Mouse (Mus musculus) spleen, postnatal 14 days (tissue): Measurements from ENCODE around the gene Tmtc1.

ENCODE experiments used
- DNase-seq, 2 experiments: peaks; one replicate each; pipeline ENCODE4 v3.0.0; 2021 to 2022; ENCODE audit warnings: low spot score in 2 of 2

The Tmtc1 gene

DNA sequence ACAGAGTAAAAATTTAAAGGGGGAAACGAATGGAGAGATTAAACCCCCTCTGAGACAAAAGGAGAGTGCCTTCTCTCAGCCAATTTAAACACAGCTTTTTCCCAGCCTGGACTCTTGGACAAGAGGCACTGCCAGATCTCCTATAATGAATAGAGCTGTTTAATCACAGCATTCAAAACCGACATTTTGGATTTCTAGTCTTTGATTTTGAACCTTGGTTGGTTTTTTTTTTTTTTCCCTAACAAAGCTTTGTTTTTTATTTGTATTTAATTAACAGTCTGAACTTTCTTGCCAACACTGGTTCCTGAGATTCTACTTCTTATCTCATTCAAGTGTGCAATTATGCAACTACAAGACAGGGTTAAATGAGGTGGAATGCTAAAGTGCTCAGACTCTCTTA is 133.2 kb downstream of the Tmtc1 start:
- no peak for DNase-seq

DNA sequence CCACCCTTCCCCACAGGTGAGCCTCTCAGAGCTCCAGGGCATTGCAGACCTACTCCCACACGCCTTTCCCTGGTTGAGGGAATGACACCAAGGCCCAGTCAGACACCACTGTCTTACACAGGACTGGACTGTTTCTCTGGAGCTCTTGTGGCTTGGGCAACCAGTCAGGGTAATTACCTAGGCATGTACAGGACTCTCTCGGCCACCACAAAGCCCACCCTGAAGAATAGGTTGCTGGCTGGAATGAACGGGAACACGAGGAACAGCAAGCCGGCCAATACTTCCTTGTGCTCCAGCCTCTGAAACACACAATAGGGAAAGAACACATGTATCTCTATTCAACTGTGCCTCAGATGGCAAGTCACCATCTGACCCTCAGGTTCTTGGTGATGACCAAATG is 138.4 kb downstream of the Tmtc1 start:
- DNase-seq = no peak

DNA sequence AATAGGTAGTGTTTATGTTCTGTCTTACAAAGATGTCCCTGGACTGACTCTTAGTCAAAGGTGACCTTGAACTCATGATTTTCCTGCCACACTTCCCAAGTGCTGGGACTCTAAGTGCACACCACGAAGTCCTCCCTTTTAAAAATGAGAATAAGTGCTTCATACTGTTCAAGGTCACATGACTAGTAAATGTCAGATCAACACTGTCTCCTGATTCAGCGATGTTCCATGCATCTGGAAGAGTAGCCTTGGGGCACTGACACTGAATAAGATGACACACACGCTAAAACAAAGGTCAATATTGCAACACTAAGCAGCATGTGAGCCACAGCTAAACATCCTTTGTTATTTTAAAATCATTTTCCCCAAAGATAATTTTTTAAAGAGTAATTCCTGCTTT is 139.0 kb downstream of the Tmtc1 start:
- DNase-seq = no peak

DNA sequence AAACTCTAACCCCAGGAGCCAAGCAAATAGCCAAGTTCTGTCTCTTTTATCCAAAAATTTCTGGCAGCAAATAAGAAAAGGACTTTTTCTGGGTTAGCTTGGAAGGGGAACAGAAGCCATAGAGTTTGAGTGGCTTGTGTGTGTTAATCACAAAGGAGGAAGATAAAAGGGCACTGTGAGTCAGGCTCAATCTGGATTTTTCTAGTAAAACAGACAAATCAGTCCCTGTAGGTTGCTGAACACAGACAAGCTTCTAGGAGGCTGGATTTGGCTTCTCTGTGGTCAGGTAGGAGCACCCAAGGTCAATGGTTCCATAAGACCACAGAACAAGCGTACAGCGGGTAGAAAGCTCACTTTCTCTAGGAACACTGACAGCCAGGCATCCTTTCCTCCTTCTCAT is 141.9 kb downstream of the Tmtc1 start:
- no peak for DNase-seq

DNA sequence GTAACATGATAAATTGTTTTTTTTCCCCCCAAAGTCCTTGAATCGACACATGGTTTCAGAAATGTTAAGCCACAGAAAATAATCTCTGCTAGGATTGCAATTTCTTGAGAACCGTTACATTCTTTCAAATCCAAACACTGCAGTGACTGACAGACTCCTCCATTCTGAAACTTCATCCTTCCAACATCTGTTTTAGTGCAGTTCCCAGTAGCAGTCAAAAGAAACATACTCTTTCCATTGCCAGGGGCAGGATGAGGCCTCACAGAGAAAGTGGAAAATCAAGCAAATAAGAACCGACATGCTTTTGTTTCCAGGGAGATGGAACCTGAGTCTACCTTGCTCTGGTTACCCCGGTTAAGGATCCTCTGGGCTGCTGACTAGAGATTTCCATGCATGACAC is 147.1 kb downstream of the Tmtc1 start:
- no peak for DNase-seq

DNA sequence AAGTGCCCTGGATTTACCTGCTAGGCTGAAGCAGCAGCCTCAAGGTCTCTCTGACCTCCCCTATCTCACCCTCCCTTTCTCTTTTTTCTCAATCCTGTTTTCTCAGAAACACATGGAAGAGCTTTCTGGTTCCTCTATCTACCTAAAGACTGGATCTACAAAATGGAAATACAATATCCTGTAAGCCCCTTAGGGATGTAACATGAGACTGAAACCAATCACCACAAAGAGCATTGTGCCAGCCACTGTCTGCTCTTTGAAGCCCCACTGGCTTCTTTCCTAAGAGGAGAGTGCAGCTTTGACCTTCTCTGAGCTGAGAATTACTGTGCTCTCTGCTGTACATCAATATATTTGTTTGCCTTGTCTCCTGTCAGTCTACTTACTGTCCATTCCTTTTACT is 147.8 kb downstream of the Tmtc1 start:
- no peak for DNase-seq

DNA sequence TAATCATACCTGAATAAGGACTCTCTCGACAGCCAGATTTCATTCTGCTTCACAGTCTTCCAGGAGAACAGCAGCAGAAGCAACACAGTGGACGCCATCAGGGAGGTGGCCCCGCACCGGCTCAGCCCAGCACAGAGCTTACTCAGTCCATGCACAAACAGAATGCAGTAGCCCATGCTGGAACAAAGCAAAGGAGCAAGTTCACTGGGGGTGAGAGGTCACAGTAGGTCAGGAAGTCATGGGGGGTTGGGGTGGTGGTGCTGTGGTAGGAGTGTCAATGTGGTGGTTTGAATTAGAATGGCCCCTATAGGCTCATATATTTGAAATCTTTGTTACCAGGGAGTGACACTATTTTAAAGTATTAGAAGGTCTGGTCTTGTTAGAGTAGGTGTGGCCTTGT is 149.7 kb downstream of the Tmtc1 start:
- no peak for DNase-seq

DNA sequence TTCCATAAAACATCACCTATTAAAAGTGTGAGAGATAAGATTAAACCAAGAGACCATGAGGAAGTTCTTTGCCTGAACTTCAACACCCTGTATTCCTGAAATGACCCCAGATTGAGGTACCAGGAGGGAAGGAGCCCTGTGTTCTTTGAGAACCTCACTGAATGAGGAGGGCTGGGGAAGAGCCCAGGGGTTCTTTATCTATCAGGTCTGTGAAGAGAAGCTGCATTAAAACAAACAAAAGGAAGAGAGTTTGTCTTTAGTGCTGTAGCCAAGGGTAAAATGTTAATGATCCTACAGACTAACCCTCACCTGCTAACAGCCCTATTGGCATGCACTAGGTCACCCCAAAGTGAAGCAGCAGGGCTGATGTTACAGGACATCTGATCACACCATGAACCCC is 153.3 kb downstream of the Tmtc1 start:
- no peak for DNase-seq

DNA sequence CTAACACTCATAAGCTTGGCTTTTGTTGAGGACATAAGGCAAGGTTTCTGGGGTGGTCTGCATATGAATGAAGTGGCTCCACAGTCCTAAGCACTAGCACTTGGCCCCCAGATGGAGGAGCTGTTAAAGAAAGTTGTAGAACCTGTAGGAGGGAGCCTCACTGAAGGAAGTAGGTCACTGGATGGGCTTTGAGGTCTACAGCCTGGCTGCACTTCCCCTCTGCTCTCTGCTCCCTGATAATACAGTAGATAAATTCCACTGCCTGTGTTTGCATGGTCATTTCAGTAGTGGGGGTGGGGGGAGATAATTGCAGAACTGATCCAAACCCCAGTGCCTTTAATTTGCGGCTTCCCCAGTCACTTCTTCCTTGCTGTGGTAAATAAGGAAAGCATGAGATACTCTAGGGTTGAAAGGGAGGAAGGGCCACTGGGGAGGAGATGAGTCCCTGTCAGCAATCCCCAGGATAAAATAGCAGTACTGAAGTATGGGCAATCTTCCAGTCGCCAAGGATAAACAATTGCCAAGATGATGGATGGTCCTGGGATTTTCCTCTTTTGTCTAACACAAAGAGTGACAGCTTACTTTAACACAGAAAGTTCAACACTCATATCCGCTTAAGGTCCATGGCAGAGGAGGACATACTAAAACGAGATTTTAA is 160.8 kb downstream of the Tmtc1 start:
- DNase-seq = no peak

DNA sequence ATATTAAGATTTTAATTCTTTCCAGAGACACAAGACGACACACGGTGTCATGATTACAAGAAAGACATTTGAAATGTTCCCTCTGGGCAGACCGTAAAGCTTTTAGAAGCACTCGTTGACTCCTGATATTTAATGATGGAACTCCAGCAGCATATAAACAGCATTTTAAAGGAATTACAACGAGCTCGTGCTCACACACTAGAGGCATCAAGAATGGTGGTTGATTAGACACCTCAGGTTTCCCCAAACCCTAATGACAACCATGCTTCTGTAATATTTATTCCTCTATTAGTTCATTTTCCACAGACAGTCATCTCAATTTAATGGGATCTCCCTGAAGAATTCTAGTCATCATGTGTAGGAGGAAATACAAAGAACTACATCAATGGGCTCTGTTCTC is 164.9 kb downstream of the Tmtc1 start:
- DNase-seq = no peak

DNA sequence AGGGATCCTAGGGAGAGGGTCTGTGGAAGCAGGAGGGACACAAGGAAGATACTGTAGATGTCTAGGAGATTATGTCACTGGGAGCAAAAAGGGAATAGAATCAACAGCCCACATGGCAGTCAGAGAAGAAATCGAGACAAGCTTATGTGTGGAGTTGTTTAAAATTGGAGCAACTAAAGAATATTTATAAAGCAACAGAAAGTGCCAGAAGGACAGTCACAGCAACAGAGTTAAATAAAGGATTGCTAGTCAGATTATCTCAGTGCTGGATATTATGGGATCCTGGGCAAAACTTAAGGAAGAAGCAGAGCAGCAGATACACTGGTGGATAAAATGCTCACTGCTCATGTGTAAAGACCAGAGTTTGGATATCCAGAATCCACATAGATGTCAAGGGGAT is 167.8 kb downstream of the Tmtc1 start:
- DNase-seq = no peak

DNA sequence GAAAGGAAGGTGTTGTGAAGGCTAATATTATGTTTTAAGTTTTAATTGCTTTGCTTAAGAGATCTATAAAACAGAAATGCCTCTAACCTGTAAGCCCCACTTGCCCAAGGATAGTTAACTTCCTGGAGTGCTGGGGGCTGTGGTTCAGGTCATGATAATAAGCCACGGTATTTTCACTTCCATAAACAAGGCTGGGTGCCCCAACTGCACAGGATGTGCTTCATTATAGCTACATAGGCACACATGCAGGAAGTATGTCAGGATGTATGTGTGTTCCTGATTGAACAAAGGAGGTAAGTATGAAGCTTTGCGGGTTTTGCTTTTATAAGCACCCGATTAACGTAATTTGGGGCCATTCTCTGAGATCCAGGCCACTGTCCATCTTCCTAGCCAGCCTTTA is 169.1 kb downstream of the Tmtc1 start:
- DNase-seq = no peak

DNA sequence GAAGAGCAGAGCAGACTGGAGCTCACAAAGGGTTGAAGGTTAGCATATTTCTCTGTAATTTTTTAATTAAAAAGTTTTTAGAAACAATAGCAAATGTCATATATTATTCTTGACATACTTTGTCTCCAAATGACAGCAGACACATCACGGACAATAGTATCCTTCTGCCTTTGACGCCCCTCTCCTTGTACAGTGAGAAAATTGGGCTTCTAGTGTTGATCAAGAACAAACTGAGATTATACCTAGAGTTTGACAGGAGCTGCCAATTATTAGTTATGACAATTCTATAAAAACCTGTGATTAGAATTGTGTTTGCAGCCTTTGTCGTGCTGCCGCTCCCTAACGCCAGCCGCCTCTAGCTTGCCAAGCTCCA is 183.5 kb downstream of the Tmtc1 start:
- DNase-seq = no peak

DNA sequence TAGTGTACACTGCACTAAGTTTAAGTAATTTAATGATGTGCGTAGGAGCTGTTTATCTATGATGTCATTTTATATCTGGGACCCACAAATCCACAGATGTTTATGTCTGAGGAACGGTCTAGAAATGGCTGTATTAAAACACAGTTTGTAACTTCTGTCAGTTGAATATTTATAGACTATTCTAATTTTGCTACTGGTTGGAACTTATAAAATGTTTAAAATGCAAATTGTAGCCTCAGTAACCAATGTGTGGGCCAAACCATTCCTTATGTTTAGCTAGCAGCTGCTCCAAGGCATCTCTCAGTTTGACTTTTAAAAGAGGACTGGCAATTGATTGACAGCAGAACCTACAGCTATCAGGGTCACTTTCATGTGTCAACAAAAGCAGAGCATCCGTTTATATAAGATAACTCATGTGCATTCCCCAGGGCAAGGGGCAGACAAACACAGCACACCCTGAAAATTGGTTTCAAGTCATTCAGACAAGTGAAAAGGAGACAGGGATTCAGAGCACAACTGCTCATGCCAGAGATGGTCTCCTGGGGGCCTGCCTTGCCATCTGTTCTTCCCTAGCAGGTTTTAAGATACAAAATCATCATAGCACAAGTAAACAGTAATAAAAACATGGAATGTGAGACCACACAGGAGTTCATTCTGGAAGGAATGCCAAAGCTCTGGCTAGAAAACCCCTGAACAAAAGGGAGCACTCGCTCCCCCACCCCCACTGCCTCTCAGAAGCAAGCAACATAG is 184.0 kb downstream of the Tmtc1 start:
- DNase-seq = no peak

DNA sequence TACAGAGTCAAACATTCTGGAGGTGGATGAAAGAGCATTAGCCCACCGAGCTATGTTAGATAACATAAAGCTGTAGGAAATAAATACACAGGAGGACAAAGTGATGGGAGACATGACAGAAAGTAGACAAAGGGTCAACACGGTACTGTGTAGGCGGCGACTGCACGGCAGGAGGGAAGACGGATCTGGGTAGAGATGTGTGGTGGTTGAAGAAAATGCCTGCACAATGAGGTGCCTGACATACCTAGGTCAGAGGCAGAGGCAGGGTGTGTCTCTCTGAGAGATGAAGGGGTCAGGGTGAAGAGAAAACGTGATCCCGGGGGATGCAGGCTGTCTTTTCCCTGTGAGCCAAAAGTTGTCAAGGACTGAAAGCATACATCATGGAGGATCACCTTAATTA is 185.1 kb downstream of the Tmtc1 start:
- DNase-seq = no peak

DNA sequence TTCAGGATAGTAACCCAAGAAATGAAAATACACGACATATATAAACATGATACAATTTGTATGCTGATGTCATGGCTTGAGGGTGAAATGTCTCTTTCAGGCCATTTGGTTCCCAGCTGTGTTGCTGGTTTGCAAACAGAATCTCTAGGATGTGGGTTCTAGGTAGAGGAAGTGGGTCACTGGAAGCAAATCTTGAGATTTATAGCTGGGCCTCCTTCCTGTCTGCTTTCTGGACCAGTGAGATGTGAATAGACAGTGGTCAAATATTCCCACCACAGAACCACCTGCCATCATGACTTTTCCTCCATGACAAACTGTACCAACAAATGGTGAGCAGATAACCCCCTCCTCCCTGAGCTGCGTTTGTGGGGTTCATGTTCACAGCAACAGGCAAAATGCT is 186.4 kb downstream of the Tmtc1 start:
- DNase-seq = no peak

DNA sequence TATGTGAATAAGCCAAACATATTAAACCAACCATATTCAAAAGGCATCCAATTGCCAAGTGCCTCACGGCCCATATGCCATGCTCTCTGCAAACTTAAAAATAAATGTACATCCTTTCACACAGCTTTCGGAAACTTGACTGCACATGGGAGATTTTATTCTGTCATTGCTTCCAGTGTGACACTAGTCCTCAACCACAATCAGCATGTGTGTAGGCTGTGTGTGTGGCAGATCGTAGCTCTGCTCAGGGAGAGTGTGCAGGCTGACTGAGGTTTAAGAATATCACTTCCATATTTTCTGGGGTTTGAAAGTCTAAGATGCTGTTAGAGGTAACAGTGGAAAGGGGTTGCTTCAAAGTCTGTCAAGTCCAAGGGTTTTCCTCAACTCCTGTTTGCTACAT is 188.1 kb downstream of the Tmtc1 start:
- no peak for DNase-seq

DNA sequence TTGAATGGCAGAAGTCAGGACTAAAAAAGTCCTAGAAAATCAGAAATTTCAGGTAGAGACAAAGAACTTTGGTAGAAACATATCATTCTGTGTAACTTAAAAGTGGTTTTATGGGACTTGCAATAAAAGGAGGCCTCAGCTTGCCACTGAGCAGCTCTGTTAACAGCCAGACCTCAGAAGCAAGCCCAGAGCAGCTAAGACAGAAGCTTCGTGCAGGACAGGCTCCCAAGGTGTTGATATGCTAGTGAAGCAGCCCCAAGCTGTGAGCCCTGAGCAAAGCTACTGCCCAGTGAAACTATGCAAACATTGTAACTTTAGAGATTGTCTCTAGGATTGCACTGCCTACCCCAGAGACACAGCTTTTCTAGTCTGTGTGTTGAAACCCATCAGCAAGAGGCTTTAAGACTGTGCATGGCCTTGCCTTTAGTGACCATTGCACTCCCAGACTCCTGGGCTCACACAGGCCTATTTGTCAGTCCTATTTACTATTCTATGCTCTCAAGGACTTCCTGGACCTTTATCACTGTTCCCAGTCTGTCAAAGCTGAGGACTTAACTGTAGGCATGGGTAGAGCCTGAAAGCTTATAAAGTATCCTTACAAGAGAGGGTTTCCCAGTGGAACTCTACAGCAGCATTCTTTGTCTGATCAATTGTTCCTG is 188.7 kb downstream of the Tmtc1 start:
- no peak for DNase-seq

DNA sequence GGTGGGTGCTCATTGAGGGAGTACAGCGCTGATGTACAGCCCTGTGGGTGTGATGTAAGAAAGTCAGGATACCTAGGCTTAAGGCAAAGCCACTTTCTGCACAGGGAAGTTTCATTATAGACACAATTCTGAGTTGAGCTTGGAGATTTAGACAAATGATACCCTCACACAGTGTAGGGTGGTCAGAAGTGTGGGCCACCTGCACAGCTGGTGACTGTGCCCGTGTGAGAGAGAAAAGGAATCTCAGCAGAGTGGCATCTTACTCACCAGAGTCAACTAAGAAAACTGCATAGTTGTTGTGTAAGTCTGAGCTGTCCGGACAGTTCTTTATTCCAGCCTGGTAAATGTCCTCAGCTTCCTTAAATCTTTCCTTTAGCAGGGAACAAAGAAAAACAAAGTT is 195.0 kb downstream of the Tmtc1 start:
- DNase-seq = no peak

DNA sequence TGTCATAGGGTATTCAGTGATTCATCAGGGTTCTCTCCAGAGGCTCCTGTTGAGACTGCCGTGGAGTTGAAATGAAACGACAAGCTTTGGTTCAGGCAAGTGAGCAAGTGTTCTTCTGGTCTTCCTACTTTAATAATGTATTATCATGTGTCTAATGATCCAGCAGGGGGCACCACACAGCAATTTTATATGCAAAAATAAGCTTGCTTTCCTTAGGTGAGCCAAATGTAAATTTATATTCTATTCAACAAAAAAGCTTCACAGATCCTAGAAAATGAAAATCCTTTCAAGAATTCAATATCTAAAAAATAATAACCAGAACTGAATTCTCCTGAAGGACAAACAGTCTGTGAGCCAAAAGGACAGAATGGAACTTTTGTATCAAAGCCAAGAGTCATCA is 195.6 kb downstream of the Tmtc1 start:
- peak in 1 of 2 experiments; percentile 20 for DNase-seq

DNA sequence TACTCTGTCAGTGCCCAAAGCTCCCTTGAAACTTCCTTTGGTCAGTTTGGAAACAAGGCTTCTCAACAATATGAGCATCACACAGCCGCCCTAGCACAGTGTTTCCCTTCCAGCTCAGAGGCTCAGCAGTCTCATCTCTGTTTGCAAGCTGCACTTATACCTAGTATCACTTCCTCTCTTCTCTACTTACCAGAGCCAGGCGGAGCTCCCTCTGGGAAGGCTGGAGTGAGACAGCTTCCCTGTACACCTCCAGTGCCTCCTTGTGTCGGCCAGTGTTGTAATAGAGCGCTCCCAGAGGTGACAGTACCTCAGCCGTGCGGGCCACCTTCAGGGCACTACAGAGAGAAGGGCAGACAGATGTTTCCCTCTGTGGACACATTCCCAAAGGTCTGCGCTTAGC is 197.6 kb downstream of the Tmtc1 start:
- DNase-seq = no peak

DNA sequence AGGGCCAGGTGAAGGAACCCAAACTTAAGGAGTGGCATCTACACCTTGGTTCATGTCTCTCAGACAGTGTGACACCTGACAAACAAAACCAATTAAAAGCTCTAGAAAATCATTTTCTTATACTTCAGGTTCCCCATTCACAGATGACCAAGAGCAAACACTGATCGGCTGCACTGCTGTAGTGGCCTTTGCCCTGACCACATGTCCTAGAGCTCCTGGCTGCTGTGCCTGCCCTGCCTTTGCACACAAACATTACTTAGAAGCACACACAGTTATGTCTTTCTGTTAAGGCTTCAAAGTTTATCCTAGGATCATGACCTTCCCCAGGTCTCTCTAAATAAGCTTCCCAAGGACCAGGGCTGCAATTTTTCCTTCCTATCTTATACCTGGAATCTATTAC is 199.4 kb downstream of the Tmtc1 start:
- DNase-seq = no peak

DNA sequence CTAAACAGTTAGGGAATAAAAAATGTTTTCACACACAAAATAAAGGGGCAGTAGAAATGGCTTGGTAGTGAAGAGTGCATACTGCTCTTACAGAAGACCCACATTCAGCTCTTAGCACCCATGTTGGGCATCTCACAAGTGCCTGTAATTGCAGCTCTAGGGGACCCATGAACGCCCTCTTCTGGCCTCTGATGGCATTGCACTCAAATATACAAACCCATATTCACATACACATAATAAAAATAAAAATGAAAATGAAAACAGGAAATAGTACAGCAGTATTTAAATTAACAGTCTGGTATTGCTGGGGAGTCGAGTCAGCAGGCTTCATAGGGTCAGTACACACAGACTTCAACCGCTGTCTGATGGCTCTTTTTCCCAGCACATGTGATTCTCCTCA is 201.9 kb downstream of the Tmtc1 start:
- DNase-seq = no peak
